Mouse (Mus musculus): Measurements from ENCODE around the gene Ankfy1.

Ankfy1 gene

DNA sequence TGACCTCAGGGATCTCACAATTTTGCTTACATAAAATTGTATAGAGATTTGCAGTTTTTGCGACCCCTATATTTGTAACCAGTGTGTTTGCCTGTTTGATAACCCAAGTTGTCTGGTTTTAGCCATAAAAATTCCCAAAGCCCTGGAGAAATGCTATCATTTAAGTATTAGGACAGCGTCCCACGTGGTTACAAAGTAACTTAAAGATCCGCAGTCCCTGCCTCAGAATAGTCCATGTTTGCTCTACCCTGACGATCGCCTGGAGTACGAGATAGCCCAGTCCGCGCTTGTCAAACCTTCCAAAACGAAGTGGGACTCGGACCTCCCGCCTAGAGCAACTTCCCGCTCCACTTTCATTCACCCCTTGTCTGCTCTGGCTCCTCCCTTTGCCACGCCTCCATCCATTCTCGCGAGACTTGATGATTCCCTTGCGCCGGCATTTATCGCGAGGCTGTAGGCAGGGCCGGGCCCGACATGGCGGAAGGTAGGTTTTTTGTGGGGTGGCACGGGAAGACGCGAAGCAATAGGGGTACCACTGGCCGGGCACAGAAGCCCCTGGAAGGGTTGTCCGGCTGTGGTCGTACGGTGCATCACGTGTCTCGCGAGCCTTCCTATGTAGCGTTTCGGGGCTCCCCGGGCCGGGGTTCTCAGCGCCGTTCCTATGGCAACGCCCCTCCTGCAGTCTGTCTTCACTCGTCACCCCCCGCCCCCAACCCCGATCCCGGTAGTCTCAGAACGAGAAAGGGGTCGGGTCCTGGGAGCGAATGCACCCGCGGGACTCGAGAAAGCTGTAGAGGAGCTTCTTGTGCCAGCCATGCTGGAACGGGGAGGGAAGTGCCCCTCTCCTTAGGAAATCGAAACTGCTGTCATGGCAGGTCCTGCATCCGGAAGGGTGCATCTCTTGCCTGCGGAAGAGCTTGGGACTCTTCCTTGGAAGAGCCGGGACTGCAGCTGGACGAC is at the start of gene Ankfy1:
TSS of gene Ankfy1 (plus strand) at position 456 of the 960 bp plus-strand sequence.
- no peaks in the 10 kb centered on the region for H3K27me3 ChIP-seq (ENCODE audit: insufficient read depth, low read length)
- H3K4me3 ChIP-seq (replicated peaks; ENCODE audit: low read length), result peak within 1 kb of the TSS; percentile 97
- H3K4me1 ChIP-seq (replicated peaks; ENCODE audit: low read depth, low read length), result peaks cover 59% of the 10 kb centered on the region
- peaks cover 25% of the 10 kb centered on the region for H3K36me3 ChIP-seq (ENCODE audit: insufficient read depth, low read length)
- no peak for TF ChIP-seq NANOG (IDR thresholded peaks at IDR 0.05; ENCODE audit: borderline replicate concordance, low read length)
- no peak for TF ChIP-seq CTCF (conservative IDR thresholded peaks at IDR 0.05; ENCODE audit: low read length)
- no peak for TF ChIP-seq POU5F1 (IDR thresholded peaks at IDR 0.05; ENCODE audit: borderline replicate concordance, low read length)
- no peaks in the 10 kb centered on the region for H3K9me3 ChIP-seq (ENCODE audit: low read length)

DNA sequence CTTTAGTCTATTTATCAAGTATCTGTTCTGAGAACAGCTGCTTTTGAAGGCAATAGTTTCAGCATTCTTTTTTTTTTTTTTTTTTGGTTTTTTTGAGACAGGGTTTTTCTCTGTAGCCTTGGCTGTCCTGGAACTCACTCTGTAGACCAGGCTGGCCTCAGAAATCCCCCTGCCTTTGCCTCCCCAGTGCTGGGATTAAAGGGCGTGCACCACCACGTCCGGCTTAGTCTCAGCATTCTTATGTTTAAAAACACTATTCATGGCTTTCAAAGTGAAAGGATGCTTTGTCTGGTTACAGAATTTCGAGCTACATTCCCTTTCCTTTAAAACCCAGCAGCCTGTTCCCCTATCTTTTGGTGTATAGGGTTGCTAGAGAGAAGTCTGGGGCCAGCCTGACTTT is 47.1 kb upstream of the Ankfy1 start:
- Histone ChIP-seq H3K9me3 (ENCODE audit: low read length) (no peaks in the 10 kb centered on the region), H3K4me3 (replicated peaks; ENCODE audit: low read length) (no peak overlapping the region), H3K27me3 (ENCODE audit: insufficient read depth, low read length) (no peaks in the 10 kb centered on the region), H3K4me1 (replicated peaks; ENCODE audit: low read depth, low read length) (peaks cover 61% of the 10 kb centered on the region), H3K36me3 (ENCODE audit: insufficient read depth, low read length) (no peaks in the 10 kb centered on the region)
- TF ChIP-seq CTCF (conservative IDR thresholded peaks at IDR 0.05; ENCODE audit: low read length), result no peak
- 0 out of 2 replicates have a peak, but pooled peaks have one; percentile 8 for TF ChIP-seq NANOG (IDR thresholded peaks at IDR 0.05; ENCODE audit: borderline replicate concordance, low read length)

DNA sequence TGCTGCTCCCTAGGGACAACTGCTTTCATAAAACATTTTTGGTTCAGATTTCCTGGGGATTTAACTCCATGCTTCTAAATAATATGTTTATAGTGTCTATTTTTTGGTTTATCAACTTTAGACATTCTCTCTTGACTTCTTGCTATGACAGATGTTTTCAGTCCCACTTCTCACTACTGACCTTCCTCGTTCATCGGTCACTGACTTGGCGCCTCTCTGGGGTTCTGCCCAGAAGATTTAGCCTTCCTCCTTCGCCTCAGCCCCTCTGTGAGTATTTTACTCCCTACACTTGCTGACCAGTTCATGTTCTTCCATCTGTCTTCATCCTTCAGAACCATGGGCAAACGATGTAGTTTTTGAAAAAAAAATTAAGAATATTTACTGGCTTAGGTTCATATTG is 44.4 kb upstream of the Ankfy1 start:
- TF ChIP-seq CTCF (conservative IDR thresholded peaks at IDR 0.05; ENCODE audit: low read length) (no peak), POU5F1 (IDR thresholded peaks at IDR 0.05; ENCODE audit: borderline replicate concordance, low read length) (no peak), NANOG (IDR thresholded peaks at IDR 0.05; ENCODE audit: borderline replicate concordance, low read length) (no peak)
- Histone ChIP-seq H3K4me3 (replicated peaks; ENCODE audit: low read length) (no peak overlapping the region), H3K27me3 (ENCODE audit: insufficient read depth, low read length) (no peaks in the 10 kb centered on the region), H3K36me3 (ENCODE audit: insufficient read depth, low read length) (0 out of 2 replicates have a peak, but pooled peaks cover 3% of the 10 kb centered on the region), H3K9me3 (ENCODE audit: low read length) (no peaks in the 10 kb centered on the region), H3K4me1 (replicated peaks; ENCODE audit: low read depth, low read length) (peaks cover 49% of the 10 kb centered on the region)

DNA sequence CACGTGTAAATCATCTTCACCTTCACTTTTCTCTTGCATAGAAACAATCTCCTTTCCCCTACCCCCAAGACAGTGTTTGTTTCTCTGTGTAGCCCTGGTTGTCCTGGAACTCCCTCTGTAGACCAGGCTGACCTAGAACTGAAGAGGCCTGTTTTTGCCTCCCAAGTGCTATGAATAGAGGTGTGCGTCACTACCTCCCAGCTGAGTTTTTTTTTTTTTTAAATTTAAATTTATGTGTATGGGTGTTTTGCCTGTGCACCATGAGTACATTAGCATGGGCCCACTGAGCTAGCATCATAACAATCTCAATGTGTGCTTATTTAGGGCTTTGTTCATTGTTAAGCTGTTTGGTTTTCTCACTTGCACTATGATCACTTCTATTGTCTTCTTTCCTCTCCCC is 39.5 kb upstream of the Ankfy1 start:
- Histone ChIP-seq H3K27me3 (ENCODE audit: insufficient read depth, low read length) (no peaks in the 10 kb centered on the region), H3K4me1 (replicated peaks; ENCODE audit: low read depth, low read length) (peaks cover 12% of the 10 kb centered on the region), H3K36me3 (ENCODE audit: insufficient read depth, low read length) (0 out of 2 replicates have a peak, but pooled peaks cover 3% of the 10 kb centered on the region), H3K4me3 (replicated peaks; ENCODE audit: low read length) (no peak overlapping the region), H3K9me3 (ENCODE audit: low read length) (no peaks in the 10 kb centered on the region)
- TF ChIP-seq NANOG (IDR thresholded peaks at IDR 0.05; ENCODE audit: borderline replicate concordance, low read length), result no peak
- no peak for TF ChIP-seq POU5F1 (IDR thresholded peaks at IDR 0.05; ENCODE audit: borderline replicate concordance, low read length)
- TF ChIP-seq CTCF (conservative IDR thresholded peaks at IDR 0.05; ENCODE audit: low read length), result no peak

DNA sequence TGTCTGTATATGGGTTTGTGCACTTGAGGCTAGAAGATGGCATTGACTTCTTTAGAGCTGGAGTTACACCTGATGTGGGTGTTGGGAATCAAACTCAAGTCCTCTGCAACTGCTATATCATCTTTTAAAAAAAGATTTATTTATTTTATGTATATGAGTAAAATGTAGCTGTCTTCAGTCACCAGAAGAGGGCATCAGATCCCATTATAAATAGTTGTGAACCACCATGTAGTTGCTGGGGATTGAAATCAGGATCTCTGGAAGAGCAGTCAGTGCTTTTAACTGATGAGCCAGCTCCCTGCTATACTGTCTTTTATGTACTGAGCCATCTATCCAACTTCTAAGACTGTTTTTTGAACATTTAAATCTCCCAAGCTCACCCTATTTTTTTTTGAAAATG is 29.9 kb upstream of the Ankfy1 start:
- TF ChIP-seq NANOG (IDR thresholded peaks at IDR 0.05; ENCODE audit: borderline replicate concordance, low read length) (no peak), CTCF (conservative IDR thresholded peaks at IDR 0.05; ENCODE audit: low read length) (no peak; the same call in 1 of the 2 replicates), POU5F1 (IDR thresholded peaks at IDR 0.05; ENCODE audit: borderline replicate concordance, low read length) (no peak)
- H3K27me3 ChIP-seq (ENCODE audit: insufficient read depth, low read length), result no peaks in the 10 kb centered on the region
- H3K4me3 ChIP-seq (replicated peaks; ENCODE audit: low read length), result no peak overlapping the region
- H3K36me3 ChIP-seq (ENCODE audit: insufficient read depth, low read length), result peaks cover 6% of the 10 kb centered on the region
- H3K4me1 ChIP-seq (replicated peaks; ENCODE audit: low read depth, low read length), result peaks cover 1% of the 10 kb centered on the region; the same call in 1 of the 2 replicates
- no peaks in the 10 kb centered on the region for H3K9me3 ChIP-seq (ENCODE audit: low read length)

DNA sequence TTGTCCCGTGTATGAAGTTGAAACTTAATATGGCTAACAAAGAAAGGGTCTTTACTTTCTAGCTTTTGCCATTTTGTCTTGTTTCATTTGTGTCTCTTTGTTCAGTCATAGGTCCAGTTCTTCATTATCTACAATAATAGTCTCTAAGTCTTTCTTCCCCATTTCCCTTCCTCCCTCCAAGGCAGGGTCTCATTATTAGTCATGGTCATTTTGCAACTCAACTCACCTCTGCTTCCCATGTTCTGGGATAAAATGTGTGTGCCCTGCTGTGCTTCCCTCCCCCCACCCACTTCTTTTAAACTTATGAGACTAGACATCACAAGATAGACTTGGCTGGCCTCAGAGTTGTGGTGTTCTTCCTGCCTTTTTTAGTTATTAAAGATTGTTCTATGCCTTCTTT is 29.4 kb upstream of the Ankfy1 start:
- Histone ChIP-seq H3K27me3 (ENCODE audit: insufficient read depth, low read length) (no peaks in the 10 kb centered on the region), H3K4me1 (replicated peaks; ENCODE audit: low read depth, low read length) (peaks cover 6% of the 10 kb centered on the region; the same call in 1 of the 2 replicates), H3K4me3 (replicated peaks; ENCODE audit: low read length) (no peak overlapping the region), H3K36me3 (ENCODE audit: insufficient read depth, low read length) (peaks cover 9% of the 10 kb centered on the region), H3K9me3 (ENCODE audit: low read length) (no peaks in the 10 kb centered on the region)
- TF ChIP-seq CTCF (conservative IDR thresholded peaks at IDR 0.05; ENCODE audit: low read length) (no peak), POU5F1 (IDR thresholded peaks at IDR 0.05; ENCODE audit: borderline replicate concordance, low read length) (no peak), NANOG (IDR thresholded peaks at IDR 0.05; ENCODE audit: borderline replicate concordance, low read length) (no peak)

DNA sequence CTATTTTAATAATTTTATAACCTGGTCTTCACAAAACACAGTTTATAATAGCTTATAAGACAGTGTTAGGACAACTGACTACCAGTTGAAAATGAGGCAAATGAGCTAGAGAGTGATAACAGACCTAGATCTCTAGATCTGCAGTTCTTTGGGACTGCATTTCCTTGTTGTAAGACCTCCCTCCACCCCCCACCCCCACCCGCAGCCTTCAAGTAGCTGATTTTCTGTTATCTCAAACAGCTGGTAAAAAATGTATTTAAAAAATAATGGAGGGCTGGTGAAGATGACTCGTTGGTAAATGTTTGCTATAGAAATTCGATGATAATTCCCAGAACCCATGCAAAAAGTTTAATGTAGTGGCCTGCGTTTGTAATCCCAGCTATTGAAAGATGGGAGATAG is 25.2 kb upstream of the Ankfy1 start:
- Histone ChIP-seq H3K4me3 (replicated peaks; ENCODE audit: low read length) (no peak overlapping the region), H3K4me1 (replicated peaks; ENCODE audit: low read depth, low read length) (peaks cover 26% of the 10 kb centered on the region), H3K9me3 (ENCODE audit: low read length) (no peaks in the 10 kb centered on the region), H3K27me3 (ENCODE audit: insufficient read depth, low read length) (no peaks in the 10 kb centered on the region), H3K36me3 (ENCODE audit: insufficient read depth, low read length) (peaks cover 18% of the 10 kb centered on the region)
- TF ChIP-seq NANOG (IDR thresholded peaks at IDR 0.05; ENCODE audit: borderline replicate concordance, low read length), result no peak
- TF ChIP-seq POU5F1 (IDR thresholded peaks at IDR 0.05; ENCODE audit: borderline replicate concordance, low read length), result no peak
- TF ChIP-seq CTCF (conservative IDR thresholded peaks at IDR 0.05; ENCODE audit: low read length), result no peak

DNA sequence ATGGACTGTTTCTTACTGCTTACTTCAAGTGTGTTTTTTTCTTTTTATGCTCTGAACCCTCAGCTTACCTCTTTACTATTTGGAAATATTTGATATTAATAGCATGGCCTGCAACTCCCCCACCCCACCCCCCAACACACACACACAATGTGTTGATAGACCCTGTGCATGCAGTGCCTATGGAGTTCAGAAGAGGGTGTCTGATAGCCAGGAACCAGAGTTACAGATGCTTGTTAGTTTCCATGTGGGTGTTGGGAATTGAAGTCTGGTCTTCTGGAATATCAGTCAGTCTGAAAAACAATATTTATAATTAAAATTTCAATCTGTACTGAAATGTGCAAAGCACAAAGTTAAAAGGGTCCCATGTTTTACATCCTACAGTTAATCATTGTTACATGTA is 19.2 kb upstream of the Ankfy1 start:
- H3K4me3 ChIP-seq (replicated peaks; ENCODE audit: low read length), result no peak overlapping the region
- H3K27me3 ChIP-seq (ENCODE audit: insufficient read depth, low read length), result no peaks in the 10 kb centered on the region
- TF ChIP-seq NANOG (IDR thresholded peaks at IDR 0.05; ENCODE audit: borderline replicate concordance, low read length) (no peak), CTCF (conservative IDR thresholded peaks at IDR 0.05; ENCODE audit: low read length) (no peak), POU5F1 (IDR thresholded peaks at IDR 0.05; ENCODE audit: borderline replicate concordance, low read length) (no peak)
- peaks cover 33% of the 10 kb centered on the region for H3K4me1 ChIP-seq (replicated peaks; ENCODE audit: low read depth, low read length)
- H3K36me3 ChIP-seq (ENCODE audit: insufficient read depth, low read length), result peaks cover 35% of the 10 kb centered on the region; the same call in 1 of the 2 replicates
- no peaks in the 10 kb centered on the region for H3K9me3 ChIP-seq (ENCODE audit: low read length)
